Mouse (Mus musculus) forebrain, embryonic 10.5 days (tissue): ENCODE measurements around the gene Efemp1. TPM values are rescaled to one million over a fixed set of nuclear protein-coding genes. Genes with fewer than 3 reads are reported as not detected.

Experiments used
- DNase-seq: peaks from one replicate; pipeline ENCODE4 v3.0.0-alpha.2; 2017; ENCODE audit warnings: low spot score; ENCODE audit errors: extremely low spot score
- H3K27ac ChIP-seq: fragments of 300-500 bp; sonication (generic); 2 replicates; pipeline ENCODE4 v1.5.1; 2016; ENCODE audit warnings: mild to moderate bottlenecking
- H3K27me3 ChIP-seq: fragments of 300-500 bp; sonication (generic); 2 replicates; pipeline ENCODE4 v1.6.1; 2016; ENCODE audit warnings: mild to moderate bottlenecking; ENCODE audit not compliant: poor library complexity, severe bottlenecking
- H3K36me3 ChIP-seq: fragments of 300-500 bp; sonication (generic); replicated peaks from 2 replicates; pipeline ENCODE4 v1.6.1; 2016; ENCODE audit warnings: mild to moderate bottlenecking, moderate library complexity
- H3K4me1 ChIP-seq: fragments of 300-500 bp; sonication (generic); 2 replicates; pipeline ENCODE4 v1.6.1; 2016
- H3K4me3 ChIP-seq: fragments of 300-500 bp; sonication (generic); 2 replicates; pipeline ENCODE4 v1.5.1; 2016; ENCODE audit warnings: mild to moderate bottlenecking, moderate library complexity
- H3K9me3 ChIP-seq: fragments of 300-500 bp; sonication (generic); 2 replicates; pipeline ENCODE4 v1.6.1; 2016; ENCODE audit warnings: mild to moderate bottlenecking, moderate library complexity
- WGBS: fragments of 180-500 bp; shearing (Covaris S2); methylation state at CpG from one replicate; pipeline ENCODE4 v1.1.7; 2016; 5-methylcytosine and 5-hydroxymethylcytosine counted together
- polyA plus RNA-seq: library from polyadenylated mRNA; unstranded; fragments of >200 nt; fragmentation: Nextera tagmentation; extraction: Ambion mirVana; gene quantifications from 2 replicates; pipeline ENCODE4 v1.2.1, GENCODE M21; 2016

The Efemp1 gene
- 4.2 and 5.2 TPM in 2 replicates for polyA plus RNA-seq

DNA sequence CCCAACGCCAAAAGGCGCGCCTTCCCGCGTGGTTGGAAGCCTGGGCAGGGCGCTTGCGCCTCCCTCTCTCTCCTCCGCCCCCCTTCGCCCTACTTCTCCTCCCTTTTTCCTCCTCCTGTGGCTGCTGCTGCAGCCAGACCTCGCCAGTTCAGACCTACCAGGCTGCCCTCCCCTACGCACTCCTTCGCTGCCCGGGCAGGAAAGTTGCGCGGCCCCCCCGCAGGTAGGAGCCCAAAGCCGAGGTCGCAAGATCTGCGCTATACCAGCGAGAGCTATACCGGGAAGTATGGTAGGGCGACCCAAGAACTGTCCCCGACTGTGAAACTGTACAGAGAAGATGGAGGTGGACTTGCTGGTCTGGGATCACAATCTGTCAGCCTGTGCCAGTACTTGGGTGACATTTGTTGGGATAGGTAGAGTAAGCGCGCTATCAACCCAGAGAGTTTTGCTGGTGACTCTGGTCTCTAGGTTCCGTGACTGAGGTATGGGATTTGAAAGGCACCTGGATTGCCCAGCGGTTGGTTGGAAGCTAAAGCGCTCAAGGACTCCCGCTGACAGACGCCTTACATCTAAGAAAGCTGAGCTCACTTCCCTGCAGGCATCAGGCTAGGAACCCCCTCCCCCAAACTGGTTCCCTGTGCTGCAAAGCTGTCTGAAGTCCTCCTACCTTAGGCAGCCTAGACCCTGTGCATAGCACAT, at the start of gene Efemp1:
Efemp1 (plus strand) TSS at position 103 of the 699 bp plus-strand sequence.
- WGBS = under 1% methylated on average over 29 of the region's 30 CpGs
- Histone ChIP-seq H3K9me3 (no peaks in the 10 kb centered on the region), H3K27ac (peak within 1 kb of the TSS; percentile 80), H3K4me3 (peak within 1 kb of the TSS; percentile 65), H3K36me3 (no peaks in the 10 kb centered on the region), H3K4me1 (peaks cover 18% of the 10 kb centered on the region), H3K27me3 (peaks cover 37% of the 10 kb centered on the region)
- peak; percentile 41 for DNase-seq

GRCm38 (mm10) chr11:28808685-28809084, 44.3 kb upstream of the Efemp1 start:
- Histone ChIP-seq H3K4me3 (no peak overlapping the region), H3K27ac (no peak overlapping the region)
- 63% methylated on average over 3 of the region's 3 CpGs for WGBS

DNA sequence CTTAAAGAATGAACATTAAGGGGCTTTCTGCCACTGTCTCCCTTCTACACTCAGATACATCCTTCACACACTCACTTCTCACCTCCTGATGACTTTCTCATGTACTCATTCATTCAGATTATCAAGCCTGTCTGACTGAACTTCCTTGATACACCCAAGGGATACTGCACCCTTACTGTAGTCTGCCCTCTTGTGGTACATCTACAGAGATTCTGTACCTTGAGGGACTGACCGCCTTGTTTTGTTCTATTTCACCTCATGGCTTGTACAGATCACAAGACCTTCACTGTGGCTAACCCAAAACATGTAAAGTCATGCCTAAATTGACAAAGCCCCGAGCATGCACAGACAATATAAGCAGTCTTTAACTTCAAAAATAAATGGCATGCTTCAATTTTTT, 41.1 kb upstream of the Efemp1 start:
- H3K27ac ChIP-seq = no peak overlapping the region
- no peak for DNase-seq
- 76% methylated on average over 2 of the region's 2 CpGs for WGBS

More at GRCm38 (mm10) chr11:28808685-28809084, 44.3 kb upstream of the Efemp1 start:
- Histone ChIP-seq H3K36me3 (no peaks in the 10 kb centered on the region), H3K9me3 (no peaks in the 10 kb centered on the region), H3K4me1 (no peaks in the 10 kb centered on the region), H3K27me3 (no peaks in the 10 kb centered on the region)
- peak; percentile 17 for DNase-seq

GRCm38 (mm10) chr11:28812564-28812963, 40.4 kb upstream of the Efemp1 start:
- H3K27ac ChIP-seq = no peak overlapping the region
- H3K27me3 ChIP-seq = no peaks in the 10 kb centered on the region
- DNase-seq = no peak
- 91% methylated on average over 2 of the region's 2 CpGs for WGBS
- H3K36me3 ChIP-seq = no peaks in the 10 kb centered on the region
- H3K4me1 ChIP-seq = no peaks in the 10 kb centered on the region
- no peak overlapping the region for H3K4me3 ChIP-seq
- H3K9me3 ChIP-seq = no peaks in the 10 kb centered on the region

More for the DNA sequence above, 41.1 kb upstream of the Efemp1 start:
- Histone ChIP-seq H3K36me3 (no peaks in the 10 kb centered on the region), H3K4me3 (no peak overlapping the region), H3K27me3 (no peaks in the 10 kb centered on the region), H3K9me3 (no peaks in the 10 kb centered on the region), H3K4me1 (no peaks in the 10 kb centered on the region)

DNA sequence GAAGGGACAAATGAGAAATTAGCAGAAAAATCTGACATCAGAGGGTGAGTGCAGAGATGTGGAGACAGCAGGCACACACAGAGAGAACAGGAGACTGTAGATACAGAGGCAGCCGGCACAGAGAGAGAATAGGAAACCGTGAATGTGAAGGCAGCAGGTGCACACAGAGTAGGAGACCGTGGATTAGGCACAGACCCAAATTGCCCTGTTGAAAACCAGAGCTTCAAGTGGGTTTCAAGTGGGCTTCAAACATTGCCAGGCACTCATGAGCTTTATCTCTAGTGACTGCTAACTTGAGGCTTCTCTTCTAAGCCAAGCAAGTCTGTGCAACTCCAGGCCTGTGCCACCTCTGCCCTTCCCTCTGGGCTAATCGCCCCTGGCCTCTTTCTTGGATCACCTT, 35.6 kb upstream of the Efemp1 start:
- 77% methylated on average over 4 of the region's 4 CpGs for WGBS
- Histone ChIP-seq H3K27ac (no peak overlapping the region), H3K4me1 (no peaks in the 10 kb centered on the region), H3K9me3 (no peaks in the 10 kb centered on the region), H3K36me3 (no peaks in the 10 kb centered on the region), H3K4me3 (no peak overlapping the region), H3K27me3 (no peaks in the 10 kb centered on the region)
- DNase-seq = no peak

GRCm38 (mm10) chr11:28826950-28827349, 26.1 kb upstream of the Efemp1 start:
- H3K9me3 ChIP-seq = no peaks in the 10 kb centered on the region
- DNase-seq = no peak
- H3K27ac ChIP-seq = no peak overlapping the region
- no peaks in the 10 kb centered on the region for H3K36me3 ChIP-seq
- H3K27me3 ChIP-seq = no peaks in the 10 kb centered on the region
- no peaks in the 10 kb centered on the region for H3K4me1 ChIP-seq
- no peak overlapping the region for H3K4me3 ChIP-seq
- WGBS = 93% methylated on average over 2 of the region's 2 CpGs

- H3K27me3 ChIP-seq = no peaks in the 10 kb centered on the region
- no peaks in the 10 kb centered on the region for H3K4me1 ChIP-seq
- H3K9me3 ChIP-seq = no peaks in the 10 kb centered on the region
- WGBS = 56% methylated on average over 3 of the region's 3 CpGs
- H3K27ac ChIP-seq = no peak overlapping the region
- no peak overlapping the region for H3K4me3 ChIP-seq
- no peaks in the 10 kb centered on the region for H3K36me3 ChIP-seq
- no peak for DNase-seq
Observed at GRCm38 (mm10) chr11:28833809-28834208, 19.2 kb upstream of the Efemp1 start.

GRCm38 (mm10) chr11:28835141-28835540, 17.9 kb upstream of the Efemp1 start:
- no peaks in the 10 kb centered on the region for H3K9me3 ChIP-seq
- no peak for DNase-seq
- H3K4me3 ChIP-seq = no peak overlapping the region
- H3K27ac ChIP-seq = no peak overlapping the region
- H3K4me1 ChIP-seq = no peaks in the 10 kb centered on the region
- H3K27me3 ChIP-seq = no peaks in the 10 kb centered on the region
- no peaks in the 10 kb centered on the region for H3K36me3 ChIP-seq

GRCm38 (mm10) chr11:28849841-28850240, 3.2 kb upstream of the Efemp1 start:
- Histone ChIP-seq H3K4me3 (no peak overlapping the region), H3K9me3 (no peaks in the 10 kb centered on the region), H3K36me3 (no peaks in the 10 kb centered on the region), H3K4me1 (peaks cover 18% of the 10 kb centered on the region), H3K27me3 (peaks cover 35% of the 10 kb centered on the region), H3K27ac (no peak overlapping the region)
- DNase-seq = no peak

DNA sequence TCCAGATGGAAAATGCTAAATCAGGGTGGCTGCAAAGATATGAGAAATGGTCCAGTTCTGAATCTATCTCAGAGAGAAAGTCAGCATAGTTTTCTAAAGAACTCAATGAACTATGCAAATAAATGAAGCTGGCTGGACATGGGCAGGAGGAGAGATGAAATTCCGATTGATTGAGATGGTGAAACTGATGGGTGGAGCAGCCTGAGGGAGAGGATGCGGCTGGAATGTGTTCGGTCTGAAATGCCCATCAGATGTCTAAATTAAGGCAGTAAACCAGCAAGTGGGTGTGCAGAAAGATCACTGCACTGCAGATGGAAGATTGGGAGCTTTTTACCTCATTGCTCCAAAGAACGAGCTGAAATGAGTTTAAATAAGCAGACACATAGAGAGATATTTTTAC, 1.4 kb upstream of the Efemp1 start:
- Histone ChIP-seq H3K9me3 (no peaks in the 10 kb centered on the region), H3K36me3 (no peaks in the 10 kb centered on the region), H3K4me3 (no peak overlapping the region), H3K4me1 (peaks cover 18% of the 10 kb centered on the region), H3K27me3 (peaks cover 37% of the 10 kb centered on the region), H3K27ac (no peak overlapping the region)
- DNase-seq = no peak
- 67% methylated on average over 4 of the region's 4 CpGs for WGBS

DNA sequence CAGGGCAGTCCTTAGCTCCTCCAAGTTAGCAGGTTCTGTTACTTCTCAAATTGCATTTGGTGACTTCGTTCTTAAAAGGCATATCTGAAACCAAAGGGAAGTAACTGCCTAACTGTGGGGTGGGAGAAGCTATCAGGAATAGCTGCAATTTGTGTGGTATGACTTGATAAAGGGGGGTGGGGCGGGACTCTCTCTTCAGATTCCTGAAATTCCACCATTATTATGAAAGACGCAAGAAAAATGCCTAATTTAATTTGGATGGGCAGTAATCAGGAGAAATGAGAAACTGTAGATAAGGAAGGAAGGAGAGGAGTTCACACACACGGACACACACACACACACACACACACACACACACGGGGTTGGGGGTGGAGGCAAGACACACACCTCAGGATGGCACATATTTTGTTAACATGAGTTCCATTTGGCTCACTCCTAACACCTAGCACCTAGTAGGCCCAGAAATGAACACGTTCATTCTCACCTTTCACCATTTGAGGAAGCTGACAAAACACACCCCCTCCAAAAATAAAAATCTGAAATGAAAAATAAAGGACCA, 564 bp upstream of the Efemp1 start:
- H3K36me3 ChIP-seq = no peaks in the 10 kb centered on the region
- peaks cover 37% of the 10 kb centered on the region for H3K27me3 ChIP-seq
- WGBS = 32% methylated on average over 6 of the region's 6 CpGs
- no peaks in the 10 kb centered on the region for H3K9me3 ChIP-seq
- DNase-seq = no peak
- no peak overlapping the region for H3K27ac ChIP-seq
- H3K4me3 ChIP-seq = peak overlapping the region; percentile 65
- H3K4me1 ChIP-seq = peaks cover 18% of the 10 kb centered on the region

DNA sequence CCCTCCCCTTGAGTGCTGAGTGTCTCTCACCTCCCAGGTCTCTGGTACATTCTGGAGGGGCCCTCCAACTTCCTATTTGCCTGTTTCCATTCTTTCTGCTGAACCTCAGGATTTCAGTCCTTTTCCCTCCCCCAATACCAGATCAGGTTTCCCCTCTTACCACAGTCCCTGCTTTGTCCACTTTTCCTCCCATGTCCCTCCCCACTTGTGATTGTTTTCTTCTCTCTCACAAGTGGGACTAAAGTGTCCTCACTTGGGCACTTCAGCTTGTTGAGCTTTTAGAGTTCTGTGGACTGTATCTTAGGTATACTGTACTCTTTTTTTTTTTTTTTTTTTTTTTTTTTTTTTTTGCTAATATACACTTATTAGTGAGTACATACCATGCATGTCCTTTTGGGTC, 6.1 kb downstream of the Efemp1 start:
- Histone ChIP-seq H3K27me3 (peaks cover 10% of the 10 kb centered on the region), H3K9me3 (peaks cover 7% of the 10 kb centered on the region; the same call in 1 of the 2 replicates)

DNA sequence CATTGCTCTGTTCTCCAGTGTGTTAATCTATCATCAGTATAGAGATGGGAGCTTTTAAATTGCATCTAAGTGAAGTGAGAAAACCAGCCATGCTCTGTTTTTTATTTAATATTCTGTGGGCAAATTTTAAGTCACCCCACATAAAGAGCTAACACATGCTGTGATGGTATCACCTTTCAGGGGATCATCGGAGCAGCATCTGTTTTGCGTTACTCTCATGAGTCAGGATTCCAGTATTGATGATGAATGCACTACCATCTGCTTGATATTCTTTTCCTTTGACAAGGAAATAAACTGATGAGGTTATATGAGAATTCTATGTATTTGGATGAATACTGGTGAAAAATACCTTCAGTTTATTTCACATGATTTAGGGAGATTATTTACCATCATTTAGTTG, 16.1 kb downstream of the Efemp1 start:
- Histone ChIP-seq H3K9me3 (no peaks in the 10 kb centered on the region), H3K4me3 (no peak overlapping the region), H3K27ac (no peak overlapping the region), H3K4me1 (no peaks in the 10 kb centered on the region), H3K36me3 (no peaks in the 10 kb centered on the region), H3K27me3 (no peaks in the 10 kb centered on the region)
- 79% methylated on average over 2 of the region's 2 CpGs for WGBS
- DNase-seq = no peak

More for the DNA sequence above, 6.1 kb downstream of the Efemp1 start:
- no peak overlapping the region for H3K4me3 ChIP-seq
- H3K4me1 ChIP-seq = no peaks in the 10 kb centered on the region
- no peak overlapping the region for H3K27ac ChIP-seq
- DNase-seq = no peak
- H3K36me3 ChIP-seq = no peaks in the 10 kb centered on the region
